Mouse (Mus musculus) C2C12 (cell line): Measurements from ENCODE around the gene Tex46.

Experiments used
- CTCF ChIP-seq: IDR thresholded peaks from one replicate; pipeline ENCODE4 v1.5.1; 2011; ENCODE audit not compliant: control insufficient read depth, insufficient read depth, insufficient read length
- USF1 ChIP-seq: IDR thresholded peaks from one replicate; pipeline ENCODE4 v1.6.1; 2011; ENCODE audit warnings: low read depth, mild to moderate bottlenecking, control low read depth, moderate library complexity

DNA sequence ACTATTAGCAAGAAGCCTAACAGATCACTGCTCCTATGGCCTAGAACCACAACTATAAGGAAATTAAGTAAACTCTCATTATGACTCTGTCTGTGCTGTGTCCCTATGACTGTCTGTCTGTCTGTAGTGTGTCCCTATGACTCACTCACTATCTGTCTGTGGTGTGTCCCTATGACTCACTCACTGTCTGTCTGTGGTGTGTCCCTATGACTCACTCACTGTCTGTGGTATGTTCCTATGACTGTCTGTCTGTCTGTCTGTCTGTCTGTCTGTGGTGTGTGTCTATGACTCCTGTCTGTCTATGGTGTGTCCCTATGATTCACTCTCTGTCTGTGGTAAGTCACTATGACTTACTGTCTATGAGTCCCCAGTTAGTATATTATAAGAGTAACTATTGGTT is 40.2 kb upstream of the Tex46 start:
- TF ChIP-seq USF1 (no peak), CTCF (no peak)
